ENCODE assay signal across 20 mouse cellular contexts in genomic region chr16:23557195-23557594, GRCm38 (mm10). TPM values are rescaled to one million over a fixed set of nuclear protein-coding genes. Genes with fewer than 3 reads are reported as not detected.
DNase-seq lines count a peak whose midpoint lies in the region; ATAC-seq and TF ChIP-seq lines count a peak whose summit lies in the region.
"Had no signal": no experiment of that assay in that cellular context is flagged by ENCODE, and none has a peak within 500 bp of the region (broad histone marks: within the 10 kb centered on the region; RNA-seq: fewer than 3 reads in every experiment).

No protein-coding gene starts in this region.

- no peaks in the 10 kb centered on the region for H3K9me3 ChIP-seq in midbrain, embryonic 13.5 days
- H3K9me3 ChIP-seq: embryonic facial prominence, embryonic 12.5 days; heart, embryonic 10.5 days had no signal

- 10% methylated on average over 5 of the region's 5 CpGs for WGBS in spleen, adult 2 months
- WGBS in midbrain, embryonic 13.5 days, result 91% methylated on average over 5 of the region's 5 CpGs

- DNase-seq in heart, adult 11 months, result peak; percentile 82
- DNase-seq in heart, postnatal 14 days, result no peak
- peak; percentile 7 to 47 for DNase-seq in spleen, adult 2 months (ENCODE audit: low read depth in 1 of 2, low spot score in 2 of 2)
- no peak for DNase-seq in spleen, postnatal 4 days (ENCODE audit: low spot score in 2 of 2)
- no peak for DNase-seq in kidney, postnatal 4 days
- no peak for DNase-seq in frontal cortex, postnatal 36 days (ENCODE audit: low spot score in 2 of 2)
- DNase-seq: adrenal gland, postnatal 10 days; cerebellum, adult 8-10 months; forebrain, postnatal 0 days; gastrocnemius, postnatal 14 days; heart, postnatal 10 days; right cerebral cortex, postnatal 25 days; thymus, adult 2 months had no signal

- no peak overlapping the region for H3K4me3 ChIP-seq in spleen, adult 2 months (ENCODE audit: extremely low read depth, insufficient read depth, insufficient read length)
- H3K4me3 ChIP-seq in midbrain, embryonic 13.5 days (replicated peaks), result no peak overlapping the region
- H3K4me3 ChIP-seq: embryonic facial prominence, embryonic 12.5 days; heart, embryonic 10.5 days had no signal

- intact Hi-C loops in heart, postnatal 14 days (cut with DNase I), result no loop called here

- no peaks in the 10 kb centered on the region for H3K27me3 ChIP-seq in spleen, adult 2 months (ENCODE audit: control insufficient read depth, insufficient read depth, low read length)
- H3K27me3 ChIP-seq in midbrain, embryonic 13.5 days, result no peaks in the 10 kb centered on the region
- H3K27me3 ChIP-seq: embryonic facial prominence, embryonic 12.5 days had no signal

- no peak overlapping the region for H3K9ac ChIP-seq in midbrain, embryonic 13.5 days (replicated peaks)
- H3K9ac ChIP-seq: embryonic facial prominence, embryonic 12.5 days; forebrain, postnatal 0 days had no signal

- no peaks in the 10 kb centered on the region for H3K36me3 ChIP-seq in spleen, adult 2 months (ENCODE audit: control insufficient read depth, insufficient read depth, low read length)
- H3K36me3 ChIP-seq in midbrain, embryonic 13.5 days, result no peaks in the 10 kb centered on the region
- H3K36me3 ChIP-seq: embryonic facial prominence, embryonic 12.5 days; heart, embryonic 10.5 days had no signal

- no peak overlapping the region for H3K4me2 ChIP-seq in midbrain, embryonic 13.5 days (replicated peaks)
- H3K4me2 ChIP-seq: embryonic facial prominence, embryonic 12.5 days had no signal

- no peak for TF ChIP-seq CTCF in spleen, adult 2 months (IDR thresholded peaks at IDR 0.05; ENCODE audit: extremely low read depth, insufficient read depth, insufficient read length, insufficient replicate concordance)

- H3K4me1 ChIP-seq in spleen, adult 2 months (ENCODE audit: control insufficient read depth, insufficient read depth, insufficient read length), result no peaks in the 10 kb centered on the region
- H3K4me1 ChIP-seq in midbrain, embryonic 13.5 days (replicated peaks), result no peaks in the 10 kb centered on the region
- H3K4me1 ChIP-seq: embryonic facial prominence, embryonic 12.5 days; heart, embryonic 10.5 days had no signal

- no peak for TF ChIP-seq POLR2A in spleen, adult 2 months (IDR thresholded peaks at IDR 0.05; ENCODE audit: low read depth, low read length)

- ATAC-seq in megakaryocyte, adult 5-6 weeks (ENCODE audit: poor library complexity, severe bottlenecking), result peak; percentile 94
- no peak for ATAC-seq in midbrain, embryonic 13.5 days
- ATAC-seq: forebrain, postnatal 0 days; hindbrain, embryonic 16.5 days; intestine, postnatal 0 days had no signal

- H3K27ac ChIP-seq in spleen, adult 2 months (ENCODE audit: insufficient read depth, low read length), result no peak overlapping the region
- H3K27ac ChIP-seq in midbrain, embryonic 13.5 days, result no peak overlapping the region
- H3K27ac ChIP-seq: embryonic facial prominence, embryonic 12.5 days; heart, embryonic 10.5 days; kidney, postnatal 0 days had no signal

RNA-seq across cellular contexts. Expression of gene Masp1, which starts 36.6 kb away (rescaled TPM):
- 10 to 100 TPM; 20.5 to 23.5 TPM for total RNA-seq in heart, postnatal 14 days (2021)
- polyA plus RNA-seq in spleen, adult 2 months (2012; rRNA removed), result 0.12 and 0.27 TPM in 2 replicates
- not detected in 2 replicates for total RNA-seq in megakaryocyte, adult 5-6 weeks (2015)
- total RNA-seq in megakaryocyte, adult 5-6 weeks (2017), result not detected in 2 replicates
- polyA plus RNA-seq in midbrain, embryonic 13.5 days (2015; fragmentation: Nextera tagmentation; extraction: Ambion mirVana), result 37.5 and 44.7 TPM in 2 replicates

RNA-seq across cellular contexts. Expression of gene Rtp4, which starts 37.1 kb away (rescaled TPM):
- 1 to 10 TPM; 2.4 to 3.0 TPM for total RNA-seq in heart, postnatal 14 days (2021)
- polyA plus RNA-seq in spleen, adult 2 months (2012; rRNA removed), result 16.7 and 18.2 TPM in 2 replicates
- 31.7 and 42.7 TPM in 2 replicates for total RNA-seq in megakaryocyte, adult 5-6 weeks (2015)
- total RNA-seq in megakaryocyte, adult 5-6 weeks (2017), result 25.1 and 25.3 TPM in 2 replicates
- 2.0 and 3.4 TPM in 2 replicates for polyA plus RNA-seq in midbrain, embryonic 13.5 days (2015; fragmentation: Nextera tagmentation; extraction: Ambion mirVana)

Comparison
In these comparisons a context has a peak if more than half of its experiments do, and no peak if none do; other contexts are left out.
1. DNase-seq: peak in heart, adult 11 months (single experiment) and spleen, adult 2 months (2 of 2); none in heart, postnatal 14 days (0 of 2), spleen, postnatal 4 days (0 of 2), kidney, postnatal 4 days (0 of 2) and frontal cortex, postnatal 36 days (0 of 2).
2. RNA of gene Masp1, which starts 36.6 kb away (total RNA-seq): 20.5 to 23.5 TPM in heart, postnatal 14 days; not detected in megakaryocyte, adult 5-6 weeks; every median in the first group is over 10 times any median in the second.
3. RNA of gene Rtp4, which starts 37.1 kb away (total RNA-seq): 25.1 to 42.7 TPM in megakaryocyte, adult 5-6 weeks; 2.4 to 3.0 TPM in heart, postnatal 14 days; every median in the first group is over 4 times any median in the second.